Mouse (Mus musculus): ENCODE results near the gene Kcnd3.

DNA sequence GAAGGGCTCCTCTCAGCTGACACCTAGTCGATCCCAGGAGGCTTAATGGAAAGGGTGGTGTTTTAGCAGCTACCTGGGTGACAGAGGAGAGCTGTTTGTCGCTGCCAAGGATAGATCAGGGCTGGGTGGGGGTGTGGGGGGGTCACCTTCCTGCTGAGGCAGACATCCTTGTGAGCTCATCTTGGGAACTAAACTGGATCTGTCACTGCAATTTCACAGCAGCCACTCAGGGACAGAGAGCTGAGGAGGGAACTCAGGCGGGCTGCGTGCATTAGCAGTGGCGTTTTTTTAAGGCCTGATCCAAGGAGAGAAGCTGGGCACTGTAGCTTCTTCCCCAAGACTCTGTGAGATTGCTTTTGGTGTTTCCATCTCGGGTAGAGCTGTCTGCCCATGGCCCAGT lies 129.0 kb downstream of the Kcnd3 start:
- no peak for TF ChIP-seq CTCF (IDR thresholded peaks at IDR 0.05; ENCODE audit: low read depth, low read length)
- no peak for TF ChIP-seq POLR2A (IDR thresholded peaks at IDR 0.05; ENCODE audit: borderline replicate concordance, low read depth, low read length)
